Mouse (Mus musculus) erythroid progenitor cell, adult 5-6 weeks (primary cell): ENCODE results near the gene Sos2. TPM values are rescaled to one million over a fixed set of nuclear protein-coding genes. Genes with fewer than 3 reads are reported as not detected.

ENCODE experiments used
- ATAC-seq: replicated peaks from 2 replicates; pipeline ENCODE4 v1.8.0; 2016; ENCODE audit warnings: moderate number of reproducible peaks, mild to moderate bottlenecking, moderate TSS enrichment, inconsistent platforms; ENCODE audit not compliant: poor library complexity, low FRiP score, severe bottlenecking
- total RNA-seq, 2 experiments: library from RNA; stranded (forward) in 1 of 2; stranded (reverse) in 1 of 2; fragments of 150-400 nt in 1 of 2; fragments of 186-747, 209-891 nt in 1 of 2; gene quantifications; 2 replicates each; pipeline versions ENCODE4 v1.2.3 to v1.2.4; 2015 to 2017; ENCODE audit warnings: low replicate concordance in 2 of 2

Sos2 gene
- total RNA-seq (2015; ENCODE audit: low replicate concordance) = 38.6 and 77.5 TPM in 2 replicates
- total RNA-seq (2017; ENCODE audit: low replicate concordance) = 28.5 and 42.0 TPM in 2 replicates

GRCm38 (mm10) chr12:69681566-69682061, at the start of gene Sos2:
Gene Sos2 (minus strand): TSS chr12:69681852.
- ATAC-seq = peak; percentile 59

- no peak for ATAC-seq
Observed at GRCm38 (mm10) chr12:69730306-69730705, 48.7 kb upstream of the Sos2 start.

GRCm38 (mm10) chr12:69729246-69729645, 47.6 kb upstream of the Sos2 start:
- ATAC-seq = no peak

- ATAC-seq = peak; percentile 95
Observed at GRCm38 (mm10) chr12:69724711-69725460, 43.2 kb upstream of the Sos2 start, which contains the start of the genes L2hgdh and Atp5s. Gene L2hgdh (minus strand): TSS chr12:69724873. Gene Atp5s (plus strand): TSS chr12:69724950.

GRCm38 (mm10) chr12:69724018-69724710, 42.5 kb upstream of the Sos2 start:
- ATAC-seq = 0 out of 2 replicates have a peak, but pooled peaks have one; percentile 0

GRCm38 (mm10) chr12:69723376-69723775, 41.7 kb upstream of the Sos2 start:
- no peak for ATAC-seq

- ATAC-seq = no peak
Observed at GRCm38 (mm10) chr12:69722857-69723256, 41.2 kb upstream of the Sos2 start.

GRCm38 (mm10) chr12:69713628-69714027, 32.0 kb upstream of the Sos2 start:
- ATAC-seq = no peak

GRCm38 (mm10) chr12:69704799-69705458, 23.3 kb upstream of the Sos2 start:
- ATAC-seq = peak; percentile 65; the same call in 1 of the 2 replicates

GRCm38 (mm10) chr12:69698352-69698751, 16.7 kb upstream of the Sos2 start:
- ATAC-seq = no peak

GRCm38 (mm10) chr12:69696746-69697145, 15.1 kb upstream of the Sos2 start:
- ATAC-seq = peak; percentile 72

GRCm38 (mm10) chr12:69693471-69693870, 11.8 kb upstream of the Sos2 start:
- ATAC-seq = no peak

- no peak for ATAC-seq
Observed at GRCm38 (mm10) chr12:69690714-69691113, 9.1 kb upstream of the Sos2 start.

GRCm38 (mm10) chr12:69689094-69689493, 7.4 kb upstream of the Sos2 start:
- no peak for ATAC-seq

- ATAC-seq = no peak
Observed at GRCm38 (mm10) chr12:69688368-69688767, 6.7 kb upstream of the Sos2 start.

- peak; percentile 81 for ATAC-seq
Observed at GRCm38 (mm10) chr12:69683537-69683936, 1.9 kb upstream of the Sos2 start.

- ATAC-seq = 0 out of 2 replicates have a peak, but pooled peaks have one; percentile 13
Observed at GRCm38 (mm10) chr12:69682788-69683419, 1.3 kb upstream of the Sos2 start.

GRCm38 (mm10) chr12:69682065-69682787, 574 bp upstream of the Sos2 start:
- peak; percentile 81 for ATAC-seq
